Mouse (Mus musculus): ENCODE results near the gene Clta.

The Clta gene

GRCm38 (mm10) chr4:44074422-44074821 lies 70.2 kb downstream of the Clta start:
- no peak for DNase-seq

DNA sequence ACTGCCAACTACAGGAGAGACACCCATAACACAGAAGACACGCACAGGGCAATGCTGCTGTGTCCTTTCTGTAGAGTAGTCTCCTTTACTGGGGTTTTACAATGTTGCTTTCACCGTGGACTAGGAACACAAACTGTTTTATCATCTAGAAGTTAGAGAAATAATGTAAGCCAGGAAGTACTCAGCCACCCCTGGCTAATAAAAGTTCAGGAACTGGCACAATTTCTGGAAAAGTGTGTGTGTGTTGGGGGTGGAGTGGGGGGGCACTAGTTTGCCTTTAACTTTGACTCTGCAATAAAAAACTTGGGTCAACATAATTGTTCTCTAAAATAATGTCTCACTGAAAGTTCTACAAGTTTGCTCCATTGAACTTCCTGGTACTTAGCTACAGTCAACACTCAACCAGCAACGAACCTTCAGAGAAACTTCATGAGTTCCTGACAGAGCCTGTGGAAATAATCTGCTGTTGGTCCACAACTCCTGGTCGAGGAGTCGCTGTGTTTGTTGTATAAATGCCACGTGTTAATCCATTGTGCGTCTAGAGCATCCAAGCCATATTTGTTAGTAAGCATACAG lies 74.2 kb downstream of the Clta start:
- no peak for DNase-seq

Data from kidney, adult 9 months (tissue).